Mouse (Mus musculus): ENCODE measurements around the gene Olfr549. TPM values are rescaled to one million over a fixed set of nuclear protein-coding genes. Genes with fewer than 3 reads are reported as not detected.
A peak's percentile ranks its signal among the peaks of the same experiment; 100 is the strongest.

The Olfr549 gene
- polyA plus RNA-seq, 1 experiment from 2014 or later: not detected

- Histone ChIP-seq H3K4me2 (replicated peaks) (no peak within 1 kb of the TSS), H3K27me3 (no peaks in the 10 kb centered on the region), H3K36me3 (no peaks in the 10 kb centered on the region), H3K4me3 (no peak within 1 kb of the TSS), H3K9ac (no peak within 1 kb of the TSS), H3K4me1 (no peaks in the 10 kb centered on the region), H3K9me3 (replicated peaks) (no peaks in the 10 kb centered on the region), H3K27ac (no peak within 1 kb of the TSS)
- WGBS: 84% methylated on average over 1 of the region's 1 CpGs
- ATAC-seq (ENCODE audit: low FRiP score): no peak
Measured at GRCm38 (mm10) chr7:102534449-102534848, 15.2 kb upstream of the Olfr549 start, which contains the start of gene Olfr547. TSS of gene Olfr547 (plus strand) at chr7:102534749.

GRCm38 (mm10) chr7:102540596-102540995, 9.1 kb upstream of the Olfr549 start, which contains the start of gene Olfr548-ps1:
TSS of gene Olfr548-ps1 (plus strand) at chr7:102540896.
- WGBS: 86% methylated on average over 2 of the region's 2 CpGs
- Histone ChIP-seq H3K9ac (no peak within 1 kb of the TSS), H3K9me3 (replicated peaks) (no peaks in the 10 kb centered on the region), H3K4me3 (no peak within 1 kb of the TSS), H3K27ac (no peak within 1 kb of the TSS), H3K36me3 (no peaks in the 10 kb centered on the region), H3K27me3 (no peaks in the 10 kb centered on the region), H3K4me1 (no peaks in the 10 kb centered on the region), H3K4me2 (replicated peaks) (no peak within 1 kb of the TSS)
- no peak for ATAC-seq (ENCODE audit: low FRiP score)

GRCm38 (mm10) chr7:102541251-102541650, 8.4 kb upstream of the Olfr549 start:
- H3K27me3 ChIP-seq: no peaks in the 10 kb centered on the region
- ATAC-seq (ENCODE audit: low FRiP score): no peak
- no peak overlapping the region for H3K27ac ChIP-seq
- H3K4me1 ChIP-seq: no peaks in the 10 kb centered on the region
- no peak overlapping the region for H3K4me2 ChIP-seq (replicated peaks)
- H3K4me3 ChIP-seq: no peak overlapping the region
- H3K9me3 ChIP-seq (replicated peaks): no peaks in the 10 kb centered on the region
- H3K36me3 ChIP-seq: no peaks in the 10 kb centered on the region
- WGBS: 60% methylated on average over 3 of the region's 3 CpGs
- no peak overlapping the region for H3K9ac ChIP-seq

GRCm38 (mm10) chr7:102553279-102553678, 3.6 kb downstream of the Olfr549 start:
- WGBS: 87% methylated on average over 3 of the region's 3 CpGs
- Histone ChIP-seq H3K27ac (no peak overlapping the region), H3K4me3 (no peak overlapping the region), H3K4me1 (no peaks in the 10 kb centered on the region), H3K4me2 (replicated peaks) (no peak overlapping the region), H3K27me3 (no peaks in the 10 kb centered on the region), H3K36me3 (no peaks in the 10 kb centered on the region), H3K9ac (no peak overlapping the region), H3K9me3 (replicated peaks) (no peaks in the 10 kb centered on the region)
- no peak for ATAC-seq (ENCODE audit: low FRiP score)

- WGBS: 23% methylated on average over 10 of the region's 10 CpGs
- Histone ChIP-seq H3K9me3 (replicated peaks) (no peaks in the 10 kb centered on the region), H3K36me3 (no peaks in the 10 kb centered on the region), H3K9ac (0 out of 2 replicates have a peak within 1 kb of the TSS, but pooled peaks have one; percentile 28), H3K27me3 (no peaks in the 10 kb centered on the region), H3K4me3 (peak within 1 kb of the TSS; percentile 25), H3K27ac (no peak within 1 kb of the TSS), H3K4me1 (no peaks in the 10 kb centered on the region), H3K4me2 (replicated peaks) (peak within 1 kb of the TSS; percentile 42)
- no peak for ATAC-seq (ENCODE audit: low FRiP score)
Measured at GRCm38 (mm10) chr7:102564999-102565997, 15.6 kb downstream of the Olfr549 start, which contains the start of gene Trim21. TSS of gene Trim21 (minus strand) at chr7:102565486.

- H3K27ac ChIP-seq: no peak overlapping the region
- WGBS: 92% methylated on average over 4 of the region's 4 CpGs
- no peaks in the 10 kb centered on the region for H3K36me3 ChIP-seq
- no peak overlapping the region for H3K9ac ChIP-seq
- ATAC-seq (ENCODE audit: low FRiP score): no peak
- no peaks in the 10 kb centered on the region for H3K27me3 ChIP-seq
- no peak overlapping the region for H3K4me2 ChIP-seq (replicated peaks)
- H3K4me3 ChIP-seq: no peak overlapping the region
- H3K9me3 ChIP-seq (replicated peaks): no peaks in the 10 kb centered on the region
- H3K4me1 ChIP-seq: no peaks in the 10 kb centered on the region
Measured at GRCm38 (mm10) chr7:102566219-102566618, 16.5 kb downstream of the Olfr549 start.

GRCm38 (mm10) chr7:102571142-102571541, 21.5 kb downstream of the Olfr549 start, which contains the start of gene Olfr550:
TSS of gene Olfr550 (plus strand) at chr7:102571442.
- 0 out of 2 replicates have a peak, but pooled peaks cover 3% of the 10 kb centered on the region for H3K4me1 ChIP-seq
- H3K9me3 ChIP-seq (replicated peaks): no peaks in the 10 kb centered on the region
- no peaks in the 10 kb centered on the region for H3K36me3 ChIP-seq
- H3K4me2 ChIP-seq (replicated peaks): no peak within 1 kb of the TSS
- ATAC-seq (ENCODE audit: low FRiP score): no peak
- 95% methylated on average over 8 of the region's 8 CpGs for WGBS
- no peak within 1 kb of the TSS for H3K9ac ChIP-seq
- no peak within 1 kb of the TSS for H3K4me3 ChIP-seq
- no peaks in the 10 kb centered on the region for H3K27me3 ChIP-seq
- H3K27ac ChIP-seq: no peak within 1 kb of the TSS

GRCm38 (mm10) chr7:102573174-102573830, 23.6 kb downstream of the Olfr549 start:
- WGBS: 80% methylated on average over 3 of the region's 3 CpGs

GRCm38 (mm10) chr7:102575998-102576397, 26.3 kb downstream of the Olfr549 start:
- no peak for ATAC-seq (ENCODE audit: low FRiP score)
- no peak overlapping the region for H3K4me3 ChIP-seq
- no peak overlapping the region for H3K27ac ChIP-seq
- no peak overlapping the region for H3K4me2 ChIP-seq (replicated peaks)
- no peak overlapping the region for H3K9ac ChIP-seq
- no peaks in the 10 kb centered on the region for H3K36me3 ChIP-seq
- 0 out of 2 replicates have a peak, but pooled peaks cover 3% of the 10 kb centered on the region for H3K4me1 ChIP-seq
- no peaks in the 10 kb centered on the region for H3K27me3 ChIP-seq
- no peaks in the 10 kb centered on the region for H3K9me3 ChIP-seq (replicated peaks)
- WGBS: 78% methylated on average over 6 of the region's 6 CpGs

More at GRCm38 (mm10) chr7:102573174-102573830, 23.6 kb downstream of the Olfr549 start:
- Histone ChIP-seq H3K4me3 (no peak overlapping the region), H3K4me2 (replicated peaks) (no peak overlapping the region), H3K9me3 (replicated peaks) (no peaks in the 10 kb centered on the region), H3K36me3 (no peaks in the 10 kb centered on the region), H3K9ac (no peak overlapping the region), H3K4me1 (0 out of 2 replicates have a peak, but pooled peaks cover 3% of the 10 kb centered on the region), H3K27ac (no peak overlapping the region), H3K27me3 (no peaks in the 10 kb centered on the region)
- ATAC-seq (ENCODE audit: low FRiP score): peak; percentile 40; the same call in 1 of the 2 replicates

- H3K9me3 ChIP-seq (replicated peaks): no peaks in the 10 kb centered on the region
- no peaks in the 10 kb centered on the region for H3K4me1 ChIP-seq
- H3K36me3 ChIP-seq: no peaks in the 10 kb centered on the region
- no peak within 1 kb of the TSS for H3K9ac ChIP-seq
- 87% methylated on average over 3 of the region's 3 CpGs for WGBS
- H3K4me2 ChIP-seq (replicated peaks): no peak within 1 kb of the TSS
- ATAC-seq (ENCODE audit: low FRiP score): no peak
- no peak within 1 kb of the TSS for H3K27ac ChIP-seq
- no peak within 1 kb of the TSS for H3K4me3 ChIP-seq
- no peaks in the 10 kb centered on the region for H3K27me3 ChIP-seq
Measured at GRCm38 (mm10) chr7:102591786-102592185, 42.1 kb downstream of the Olfr549 start, which contains the start of gene Olfr551. TSS of gene Olfr551 (minus strand) at chr7:102591886.

- H3K9ac ChIP-seq: no peak within 1 kb of the TSS
- no peaks in the 10 kb centered on the region for H3K27me3 ChIP-seq
- no peak within 1 kb of the TSS for H3K4me3 ChIP-seq
- 81% methylated on average over 1 of the region's 1 CpGs for WGBS
- no peaks in the 10 kb centered on the region for H3K9me3 ChIP-seq (replicated peaks)
- ATAC-seq (ENCODE audit: low FRiP score): no peak
- H3K27ac ChIP-seq: no peak within 1 kb of the TSS
- H3K4me1 ChIP-seq: no peaks in the 10 kb centered on the region
- no peak within 1 kb of the TSS for H3K4me2 ChIP-seq (replicated peaks)
- no peaks in the 10 kb centered on the region for H3K36me3 ChIP-seq
Measured at GRCm38 (mm10) chr7:102597378-102598031, 47.8 kb downstream of the Olfr549 start, which contains the start of gene Olfr552. TSS of gene Olfr552 (plus strand) at chr7:102597770.
